Mouse (Mus musculus): ENCODE data around the gene Vkorc1. TPM values are rescaled to one million over a fixed set of nuclear protein-coding genes. Genes with fewer than 3 reads are reported as not detected.

Gene Vkorc1
- polyA plus RNA-seq, 1 experiment from 2014 or later: 55.1 TPM

DNA sequence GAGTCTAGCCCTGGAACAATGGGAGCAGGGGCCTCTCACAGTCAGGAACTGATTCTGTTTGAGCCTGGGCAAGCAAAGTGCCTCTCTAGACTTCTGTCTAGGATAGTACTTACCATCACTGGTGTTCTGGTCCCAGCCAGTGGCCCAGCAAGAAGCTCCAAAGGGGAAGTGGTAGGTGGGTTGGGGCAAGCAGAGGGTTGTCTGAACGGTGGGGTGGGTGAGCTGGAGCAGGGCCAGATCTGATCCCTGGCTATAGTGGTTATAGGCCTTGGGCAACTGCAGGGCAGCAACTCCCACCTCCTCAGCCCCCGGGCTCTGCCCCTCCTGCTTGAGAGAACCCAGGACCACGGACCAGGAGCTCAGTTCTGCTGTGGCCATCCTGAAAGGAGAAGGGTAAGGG lies 6.6 kb downstream of the Vkorc1 start:
- Histone ChIP-seq H3K4me1 (ENCODE audit: control insufficient read depth, insufficient read depth, low read length) (peaks cover 8% of the 10 kb centered on the region), H3K36me3 (ENCODE audit: control insufficient read depth, insufficient read depth, low read length) (peaks cover 50% of the 10 kb centered on the region), H3K4me2 (ENCODE audit: low read length) (no peak overlapping the region), H3K9ac (ENCODE audit: low read depth, low read length) (no peak overlapping the region), H3K27ac (ENCODE audit: low read length) (no peak overlapping the region), H3K9me3 (replicated peaks; ENCODE audit: control insufficient read depth, low read length, poor library complexity, severe bottlenecking) (no peaks in the 10 kb centered on the region), H3K4me3 (ENCODE audit: low read depth, low read length) (no peak overlapping the region), H3K27me3 (ENCODE audit: control insufficient read depth, insufficient read depth, low read depth, low read length) (no peaks in the 10 kb centered on the region)
- WGBS: 79% methylated on average over 3 of the region's 3 CpGs
- ATAC-seq: no peak

DNA sequence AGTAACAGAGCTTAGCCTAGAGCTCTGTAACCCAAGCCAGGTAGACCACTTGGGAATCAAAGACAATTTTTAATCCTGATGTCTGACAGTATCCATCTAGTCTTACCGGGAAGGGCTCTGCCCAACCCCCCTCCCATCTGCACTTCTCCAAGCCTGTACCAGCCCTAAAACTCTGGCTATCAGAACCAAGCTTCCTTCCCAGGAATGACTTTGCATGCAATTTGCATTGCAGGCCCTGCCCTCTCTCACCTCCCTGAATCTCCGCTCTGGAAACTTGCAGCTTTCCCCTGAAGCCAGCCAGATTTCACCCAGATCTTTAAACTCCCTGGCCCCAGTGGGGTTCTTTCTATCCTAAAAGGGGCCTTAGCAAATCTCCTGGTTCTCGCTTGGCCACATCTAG lies 7.6 kb downstream of the Vkorc1 start:
- no peaks in the 10 kb centered on the region for H3K27me3 ChIP-seq (ENCODE audit: control insufficient read depth, insufficient read depth, low read depth, low read length)
- WGBS: 80% methylated on average over 3 of the region's 3 CpGs
- H3K4me3 ChIP-seq (ENCODE audit: low read depth, low read length): no peak overlapping the region
- no peak overlapping the region for H3K27ac ChIP-seq (ENCODE audit: low read length)
- H3K36me3 ChIP-seq (ENCODE audit: control insufficient read depth, insufficient read depth, low read length): peaks cover 52% of the 10 kb centered on the region
- no peak for ATAC-seq
- no peak overlapping the region for H3K9ac ChIP-seq (ENCODE audit: low read depth, low read length)
- H3K4me1 ChIP-seq (ENCODE audit: control insufficient read depth, insufficient read depth, low read length): peaks cover 9% of the 10 kb centered on the region
- H3K9me3 ChIP-seq (replicated peaks; ENCODE audit: control insufficient read depth, low read length, poor library complexity, severe bottlenecking): no peaks in the 10 kb centered on the region
- no peak overlapping the region for H3K4me2 ChIP-seq (ENCODE audit: low read length)

DNA sequence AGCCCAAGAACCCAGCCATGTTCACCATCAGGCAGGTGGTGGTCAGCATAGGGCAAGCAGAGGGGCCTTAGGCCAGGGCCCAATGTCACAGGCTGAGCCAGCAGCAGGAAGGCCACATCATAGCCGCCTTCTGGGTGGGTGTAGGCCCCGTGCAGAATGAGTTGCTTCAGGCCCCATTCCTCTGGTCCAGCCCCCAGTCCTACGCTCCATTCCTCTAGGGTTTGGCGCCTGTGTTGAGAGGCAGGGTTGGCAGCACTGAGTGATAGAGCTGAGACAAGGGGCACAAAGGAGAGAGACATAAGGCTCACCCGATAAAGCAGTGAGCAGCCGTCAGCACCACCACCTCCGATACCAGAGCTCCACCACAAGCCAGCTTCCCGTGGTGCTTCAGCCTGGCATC lies 8.2 kb downstream of the Vkorc1 start:
- no peaks in the 10 kb centered on the region for H3K27me3 ChIP-seq (ENCODE audit: control insufficient read depth, insufficient read depth, low read depth, low read length)
- H3K36me3 ChIP-seq (ENCODE audit: control insufficient read depth, insufficient read depth, low read length): peaks cover 57% of the 10 kb centered on the region
- no peak overlapping the region for H3K4me3 ChIP-seq (ENCODE audit: low read depth, low read length)
- no peak overlapping the region for H3K27ac ChIP-seq (ENCODE audit: low read length)
- H3K9ac ChIP-seq (ENCODE audit: low read depth, low read length): no peak overlapping the region
- 88% methylated on average over 8 of the region's 8 CpGs for WGBS
- peaks cover 9% of the 10 kb centered on the region for H3K4me1 ChIP-seq (ENCODE audit: control insufficient read depth, insufficient read depth, low read length)
- H3K9me3 ChIP-seq (replicated peaks; ENCODE audit: control insufficient read depth, low read length, poor library complexity, severe bottlenecking): no peaks in the 10 kb centered on the region
- no peak overlapping the region for H3K4me2 ChIP-seq (ENCODE audit: low read length)
- ATAC-seq: no peak

DNA sequence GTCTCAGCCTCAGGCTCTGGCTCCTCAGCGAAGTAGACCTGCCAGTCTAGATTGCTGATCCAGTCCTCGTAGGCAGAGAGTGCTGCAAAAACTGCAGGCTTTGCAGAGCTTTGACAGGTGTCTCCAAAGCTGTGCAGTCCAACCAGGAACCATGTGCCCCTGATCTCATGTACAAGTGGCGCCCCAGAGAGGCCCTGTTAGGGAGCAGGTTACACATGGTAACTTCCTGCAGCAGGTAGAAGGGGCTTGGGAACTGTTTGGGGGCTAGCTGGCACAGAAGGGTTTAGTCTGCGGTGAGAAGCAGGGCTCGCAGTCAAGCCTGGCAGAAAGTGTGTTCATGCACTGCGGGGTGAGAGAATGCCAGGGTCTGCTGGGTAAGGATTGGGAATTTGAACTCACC lies 8.9 kb downstream of the Vkorc1 start:
- Histone ChIP-seq H3K9ac (ENCODE audit: low read depth, low read length) (no peak overlapping the region), H3K27ac (ENCODE audit: low read length) (no peak overlapping the region), H3K27me3 (ENCODE audit: control insufficient read depth, insufficient read depth, low read depth, low read length) (no peaks in the 10 kb centered on the region), H3K36me3 (ENCODE audit: control insufficient read depth, insufficient read depth, low read length) (peaks cover 60% of the 10 kb centered on the region), H3K4me2 (ENCODE audit: low read length) (no peak overlapping the region), H3K4me1 (ENCODE audit: control insufficient read depth, insufficient read depth, low read length) (peaks cover 9% of the 10 kb centered on the region), H3K4me3 (ENCODE audit: low read depth, low read length) (no peak overlapping the region), H3K9me3 (replicated peaks; ENCODE audit: control insufficient read depth, low read length, poor library complexity, severe bottlenecking) (no peaks in the 10 kb centered on the region)
- WGBS: 95% methylated on average over 6 of the region's 6 CpGs
- ATAC-seq: no peak

DNA sequence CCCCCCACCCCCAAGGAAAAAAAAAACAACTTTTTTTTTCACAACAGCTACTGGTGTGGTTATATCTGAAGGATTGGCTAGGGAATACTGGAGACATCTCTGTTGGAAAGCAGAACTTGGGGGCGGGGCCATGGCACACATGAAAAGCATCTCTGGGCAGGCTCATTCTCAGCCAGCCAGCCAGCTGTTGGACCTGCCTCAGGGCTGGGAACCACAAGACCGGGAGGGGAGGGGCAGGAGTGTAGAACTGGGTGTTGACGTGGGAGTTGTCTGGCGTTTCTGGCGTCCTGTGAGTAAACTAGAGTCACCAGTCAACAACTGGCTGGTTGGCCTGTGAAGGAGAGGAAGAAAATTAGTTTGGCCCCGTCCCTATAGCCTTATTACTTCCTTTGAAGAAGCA lies 9.5 kb downstream of the Vkorc1 start:
- Histone ChIP-seq H3K9me3 (replicated peaks; ENCODE audit: control insufficient read depth, low read length, poor library complexity, severe bottlenecking) (no peaks in the 10 kb centered on the region), H3K27me3 (ENCODE audit: control insufficient read depth, insufficient read depth, low read depth, low read length) (no peaks in the 10 kb centered on the region), H3K36me3 (ENCODE audit: control insufficient read depth, insufficient read depth, low read length) (peaks cover 66% of the 10 kb centered on the region), H3K4me3 (ENCODE audit: low read depth, low read length) (no peak overlapping the region), H3K4me1 (ENCODE audit: control insufficient read depth, insufficient read depth, low read length) (peaks cover 9% of the 10 kb centered on the region), H3K4me2 (ENCODE audit: low read length) (no peak overlapping the region), H3K9ac (ENCODE audit: low read depth, low read length) (no peak overlapping the region), H3K27ac (ENCODE audit: low read length) (no peak overlapping the region)
- WGBS: 70% methylated on average over 6 of the region's 6 CpGs
- ATAC-seq: no peak

DNA sequence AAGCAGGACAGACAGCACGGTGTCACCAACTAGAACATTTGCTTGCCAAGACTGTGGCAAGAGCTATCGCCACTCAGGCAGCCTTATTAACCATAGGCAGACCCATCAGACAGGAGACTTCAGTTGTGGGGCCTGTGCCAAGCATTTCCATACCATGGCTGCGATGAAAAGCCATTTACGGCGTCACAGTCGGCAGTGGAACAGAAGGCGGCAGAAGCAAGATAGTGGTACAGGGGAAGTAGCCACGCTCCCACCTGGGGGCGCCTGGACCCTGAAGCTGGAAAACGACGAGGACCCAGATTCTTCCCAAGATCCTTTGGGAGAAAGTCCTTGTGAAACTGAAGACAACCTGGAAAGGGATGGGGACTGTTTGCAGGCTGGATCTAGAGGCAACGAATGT lies 15.0 kb downstream of the Vkorc1 start:
- ATAC-seq: no peak
- Histone ChIP-seq H3K27me3 (ENCODE audit: control insufficient read depth, insufficient read depth, low read depth, low read length) (no peaks in the 10 kb centered on the region), H3K4me2 (ENCODE audit: low read length) (no peak overlapping the region), H3K27ac (ENCODE audit: low read length) (no peak overlapping the region), H3K4me3 (ENCODE audit: low read depth, low read length) (no peak overlapping the region), H3K9me3 (replicated peaks; ENCODE audit: control insufficient read depth, low read length, poor library complexity, severe bottlenecking) (no peaks in the 10 kb centered on the region), H3K9ac (ENCODE audit: low read depth, low read length) (no peak overlapping the region), H3K4me1 (ENCODE audit: control insufficient read depth, insufficient read depth, low read length) (peaks cover 18% of the 10 kb centered on the region), H3K36me3 (ENCODE audit: control insufficient read depth, insufficient read depth, low read length) (peaks cover 58% of the 10 kb centered on the region)
- 87% methylated on average over 12 of the region's 12 CpGs for WGBS

DNA sequence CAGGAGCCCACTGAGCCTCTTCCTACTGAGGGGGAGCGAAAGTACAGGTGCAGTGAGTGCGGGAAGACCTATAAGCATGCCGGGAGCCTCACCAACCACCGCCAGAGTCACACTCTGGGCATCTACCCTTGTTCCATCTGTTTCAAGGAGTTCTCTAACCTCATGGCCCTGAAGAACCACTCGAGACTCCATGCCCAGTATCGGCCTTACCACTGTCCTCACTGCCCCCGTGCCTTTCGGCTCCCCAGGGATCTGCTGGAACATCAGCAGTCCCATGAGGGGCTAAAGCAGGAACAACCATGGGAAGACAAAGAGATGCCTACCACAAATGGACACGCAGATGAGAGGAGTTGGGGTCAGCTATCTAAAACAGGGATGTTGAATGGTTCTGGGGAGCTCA lies 16.1 kb downstream of the Vkorc1 start:
- peaks cover 50% of the 10 kb centered on the region for H3K36me3 ChIP-seq (ENCODE audit: control insufficient read depth, insufficient read depth, low read length)
- H3K4me2 ChIP-seq (ENCODE audit: low read length): no peak overlapping the region
- H3K4me3 ChIP-seq (ENCODE audit: low read depth, low read length): no peak overlapping the region
- H3K27ac ChIP-seq (ENCODE audit: low read length): no peak overlapping the region
- H3K27me3 ChIP-seq (ENCODE audit: control insufficient read depth, insufficient read depth, low read depth, low read length): no peaks in the 10 kb centered on the region
- ATAC-seq: no peak
- no peaks in the 10 kb centered on the region for H3K9me3 ChIP-seq (replicated peaks; ENCODE audit: control insufficient read depth, low read length, poor library complexity, severe bottlenecking)
- WGBS: 96% methylated on average over 9 of the region's 9 CpGs
- H3K4me1 ChIP-seq (ENCODE audit: control insufficient read depth, insufficient read depth, low read length): peaks cover 18% of the 10 kb centered on the region
- no peak overlapping the region for H3K9ac ChIP-seq (ENCODE audit: low read depth, low read length)

DNA sequence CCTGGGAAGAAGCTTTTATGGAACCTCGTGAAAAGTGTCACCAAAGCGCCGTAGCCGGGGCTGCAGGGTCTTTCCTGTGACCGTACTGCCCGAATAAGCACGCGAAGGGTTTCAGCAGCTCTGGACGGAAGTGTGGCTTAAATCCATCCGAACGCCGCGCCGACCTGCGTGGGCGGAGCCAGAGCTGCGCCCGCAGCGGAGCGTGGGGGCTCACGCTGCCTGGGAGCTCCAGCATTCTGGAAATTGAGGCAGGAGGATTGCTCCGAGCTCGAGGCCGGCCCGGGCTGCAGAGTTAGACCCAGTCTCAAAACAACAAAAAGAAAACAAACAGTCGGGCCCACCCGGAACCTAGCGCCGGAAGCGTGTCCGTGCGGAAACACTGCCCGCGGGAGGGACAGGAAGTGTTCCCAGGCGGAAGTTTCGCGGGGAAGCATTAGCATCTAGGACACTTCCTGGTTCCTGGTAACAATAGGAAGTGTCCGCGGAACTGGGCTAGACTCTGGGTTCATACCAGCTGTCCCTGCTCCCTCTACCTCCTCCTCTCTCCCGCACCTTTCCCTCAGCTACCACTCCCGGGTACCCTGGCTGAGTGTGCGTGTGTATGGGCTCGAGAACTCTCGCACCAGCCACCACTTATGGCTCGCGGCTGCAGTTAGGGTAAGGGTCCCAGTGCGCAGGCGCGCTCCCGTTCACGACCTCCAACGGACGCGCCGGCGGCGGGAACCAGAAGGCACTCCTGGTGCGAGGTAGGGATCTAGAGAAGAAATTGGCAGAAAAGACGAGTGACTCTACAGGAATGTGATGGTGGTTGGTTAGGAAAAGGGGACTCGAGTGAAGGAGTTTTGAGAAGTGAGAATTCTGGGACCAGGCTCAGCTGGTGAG lies 18.7 kb downstream of the Vkorc1 start, which contains the start of gene Zfp668:
TSS of gene Zfp668 (minus strand) at position 362 of the 882 bp plus-strand sequence.
- Histone ChIP-seq H3K4me2 (ENCODE audit: low read length) (peak within 1 kb of the TSS; percentile 67), H3K27ac (ENCODE audit: low read length) (peak within 1 kb of the TSS; percentile 100), H3K4me3 (ENCODE audit: low read depth, low read length) (peak within 1 kb of the TSS; percentile 74), H3K4me1 (ENCODE audit: control insufficient read depth, insufficient read depth, low read length) (peaks cover 25% of the 10 kb centered on the region), H3K9ac (ENCODE audit: low read depth, low read length) (peak within 1 kb of the TSS; percentile 97), H3K36me3 (ENCODE audit: control insufficient read depth, insufficient read depth, low read length) (peaks cover 26% of the 10 kb centered on the region), H3K9me3 (replicated peaks; ENCODE audit: control insufficient read depth, low read length, poor library complexity, severe bottlenecking) (no peaks in the 10 kb centered on the region), H3K27me3 (ENCODE audit: control insufficient read depth, insufficient read depth, low read depth, low read length) (no peaks in the 10 kb centered on the region)
- under 1% methylated on average over 60 of the region's 60 CpGs for WGBS
- ATAC-seq: peak; percentile 72

DNA sequence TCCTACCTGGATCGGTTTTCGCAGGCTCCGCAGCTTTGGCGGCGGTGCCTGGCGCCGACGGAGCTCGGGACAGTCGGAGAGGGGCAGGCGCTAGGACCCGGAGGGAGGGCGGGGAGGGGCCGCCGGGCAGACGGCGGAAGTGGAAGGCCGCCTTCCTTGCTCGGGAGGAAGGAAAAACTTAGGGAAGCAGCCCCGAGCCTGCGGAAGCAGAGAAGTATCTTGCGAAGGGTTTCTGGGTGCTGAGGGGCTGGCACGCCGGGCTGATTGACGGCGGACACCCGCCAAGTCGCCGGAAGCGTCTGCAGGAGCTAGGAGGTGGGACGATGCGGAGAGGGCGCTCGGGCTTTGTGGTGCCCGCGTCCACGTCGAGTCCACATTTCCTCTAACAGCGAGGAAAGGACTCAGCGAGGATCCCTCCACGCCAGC lies 19.4 kb downstream of the Vkorc1 start, which contains the start of gene Zfp646:
TSS of gene Zfp646 (plus strand) at position 181 of the 426 bp plus-strand sequence.
- Histone ChIP-seq H3K27me3 (ENCODE audit: control insufficient read depth, insufficient read depth, low read depth, low read length) (no peaks in the 10 kb centered on the region), H3K36me3 (ENCODE audit: control insufficient read depth, insufficient read depth, low read length) (peaks cover 20% of the 10 kb centered on the region), H3K4me3 (ENCODE audit: low read depth, low read length) (peak within 1 kb of the TSS; percentile 74), H3K4me2 (ENCODE audit: low read length) (peak within 1 kb of the TSS; percentile 67), H3K27ac (ENCODE audit: low read length) (peak within 1 kb of the TSS; percentile 100), H3K4me1 (ENCODE audit: control insufficient read depth, insufficient read depth, low read length) (peaks cover 25% of the 10 kb centered on the region), H3K9ac (ENCODE audit: low read depth, low read length) (peak within 1 kb of the TSS; percentile 97), H3K9me3 (replicated peaks; ENCODE audit: control insufficient read depth, low read length, poor library complexity, severe bottlenecking) (no peaks in the 10 kb centered on the region)
- peak; percentile 93 for ATAC-seq
- under 1% methylated on average over 41 of the region's 41 CpGs for WGBS
